Mouse (Mus musculus): Measurements from ENCODE around the gene Il27ra.

GRCm38 (mm10) chr8:84001281-84002000, 40.9 kb downstream of the Il27ra start, which contains the start of gene 1700067K01Rik:
- no peak for TF ChIP-seq CTCF (IDR thresholded peaks at IDR 0.05; ENCODE audit: control insufficient read depth, insufficient read depth, insufficient read length)
- no peak for TF ChIP-seq MYOD1 (IDR thresholded peaks at IDR 0.05; ENCODE audit: control insufficient read depth, insufficient read length, low read depth)
- no peak for TF ChIP-seq USF1 (IDR thresholded peaks at IDR 0.05; ENCODE audit: low read depth)

Measured in C2C12 (cell line).